Mouse (Mus musculus) hindbrain, embryonic 12.5 days (tissue): ENCODE data around the gene Tns3. TPM values are rescaled to one million over a fixed set of nuclear protein-coding genes. Genes with fewer than 3 reads are reported as not detected.

Experiments
- ATAC-seq: fragments of 200-750 bp; cut with Nextera tagmentation; 2 replicates; pipeline ENCODE4 v1.8.0; 2017; ENCODE audit warnings: moderate TSS enrichment; ENCODE audit not compliant: low FRiP score
- H3K27ac ChIP-seq: fragments of 300-500 bp; sonication (generic); 2 replicates; pipeline ENCODE4 v1.5.1; 2016; ENCODE audit warnings: mild to moderate bottlenecking
- H3K27me3 ChIP-seq: fragments of 300-500 bp; sonication (generic); 2 replicates; pipeline ENCODE4 v1.6.1; 2016; ENCODE audit warnings: mild to moderate bottlenecking
- H3K36me3 ChIP-seq: fragments of 300-500 bp; sonication (generic); 2 replicates; pipeline ENCODE4 v1.6.1; 2016; ENCODE audit warnings: mild to moderate bottlenecking
- H3K4me1 ChIP-seq: fragments of 300-500 bp; sonication (generic); 2 replicates; pipeline ENCODE4 v1.6.1; 2016
- H3K4me2 ChIP-seq: fragments of 300-500 bp; sonication (generic); replicated peaks from 2 replicates; pipeline ENCODE4 v1.6.1; 2016; ENCODE audit warnings: mild to moderate bottlenecking
- H3K4me3 ChIP-seq: fragments of 300-500 bp; sonication (generic); 2 replicates; pipeline ENCODE4 v1.5.1; 2016; ENCODE audit warnings: mild to moderate bottlenecking
- H3K9ac ChIP-seq: fragments of 300-500 bp; sonication (generic); 2 replicates; pipeline ENCODE4 v1.6.1; 2016; ENCODE audit warnings: mild to moderate bottlenecking, moderate library complexity
- H3K9me3 ChIP-seq: fragments of 300-500 bp; sonication (generic); replicated peaks from 2 replicates; pipeline ENCODE4 v1.6.1; 2016; ENCODE audit warnings: mild to moderate bottlenecking
- WGBS: fragments of 180-500 bp; shearing (Covaris S2); methylation state at CpG from one replicate; pipeline ENCODE4 v1.1.7; 2016; 5-methylcytosine and 5-hydroxymethylcytosine counted together
- polyA plus RNA-seq: library from polyadenylated mRNA; unstranded; fragments of >200 nt; fragmentation: Nextera tagmentation; extraction: Ambion mirVana; gene quantifications from 2 replicates; pipeline ENCODE4 v1.2.1, GENCODE M21; 2016

The Tns3 gene
- polyA plus RNA-seq, 1 experiment from 2014 or later = 15.9 TPM

- no peak overlapping the region for H3K9ac ChIP-seq
- H3K4me2 ChIP-seq = no peak overlapping the region
- no peak overlapping the region for H3K4me3 ChIP-seq
- no peaks in the 10 kb centered on the region for H3K9me3 ChIP-seq
- no peak overlapping the region for H3K27ac ChIP-seq
- no peak for ATAC-seq
- H3K36me3 ChIP-seq = no peaks in the 10 kb centered on the region
- 90% methylated on average over 5 of the region's 5 CpGs for WGBS
- no peaks in the 10 kb centered on the region for H3K27me3 ChIP-seq
- peaks cover 3% of the 10 kb centered on the region; the same call in 1 of the 2 replicates for H3K4me1 ChIP-seq
Measured at GRCm38 (mm10) chr11:8579789-8580188, 84.5 kb downstream of the Tns3 start.

DNA sequence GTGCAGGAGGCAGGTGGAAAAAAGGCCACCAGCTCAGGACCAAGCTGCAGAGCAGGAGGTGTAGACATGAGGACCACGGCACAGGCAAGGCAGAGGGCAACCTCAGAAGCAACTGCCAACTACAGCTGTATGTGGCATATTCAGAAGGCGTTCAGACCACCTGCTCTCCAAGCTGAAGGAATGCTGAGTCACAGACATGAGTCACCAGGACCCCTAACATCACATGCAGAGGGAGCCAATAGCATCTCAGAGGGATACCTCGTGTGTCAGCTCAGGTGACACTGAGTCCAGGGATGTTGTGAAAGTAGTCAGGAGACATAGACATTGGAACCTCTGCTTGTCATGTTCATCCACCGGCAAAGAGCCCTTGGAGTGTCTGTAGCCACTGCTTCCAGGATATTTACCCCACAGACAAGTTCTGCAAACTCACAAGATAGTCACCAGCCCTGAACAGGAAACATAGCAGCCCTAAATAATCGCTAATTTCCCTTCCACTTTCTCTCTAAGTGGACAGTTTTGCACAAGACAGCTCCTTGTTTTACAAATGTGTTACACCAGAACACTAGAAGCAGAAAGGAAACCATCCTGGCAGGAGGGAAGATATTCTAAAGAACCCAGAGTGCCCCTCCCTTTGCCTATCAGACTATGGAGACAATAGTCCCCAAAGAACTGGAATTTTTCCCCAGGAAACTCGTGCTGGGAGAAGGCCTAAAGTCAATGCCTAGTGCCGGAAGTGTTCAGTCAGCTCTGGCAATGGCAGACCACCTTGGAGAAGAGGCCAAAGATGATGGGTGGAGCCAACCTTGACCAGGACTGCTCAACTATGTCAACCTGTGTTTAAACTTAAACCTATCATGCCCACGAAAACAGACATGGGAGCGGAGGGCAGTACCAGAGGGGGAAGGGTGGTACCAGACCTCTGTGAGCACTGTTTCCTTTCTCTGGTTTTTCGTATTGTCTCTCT is 88.8 kb downstream of the Tns3 start:
- Histone ChIP-seq H3K9me3 (no peaks in the 10 kb centered on the region), H3K4me1 (no peaks in the 10 kb centered on the region), H3K9ac (no peak overlapping the region), H3K4me2 (no peak overlapping the region), H3K27me3 (no peaks in the 10 kb centered on the region), H3K36me3 (no peaks in the 10 kb centered on the region), H3K27ac (no peak overlapping the region), H3K4me3 (no peak overlapping the region)
- WGBS = 74% methylated on average over 10 of the region's 10 CpGs
- 0 out of 2 replicates have a peak, but pooled peaks have one; percentile 16 for ATAC-seq

GRCm38 (mm10) chr11:8574562-8574961 is 89.8 kb downstream of the Tns3 start:
- Histone ChIP-seq H3K36me3 (no peaks in the 10 kb centered on the region), H3K4me1 (peaks cover 5% of the 10 kb centered on the region), H3K4me2 (no peak overlapping the region), H3K9me3 (no peaks in the 10 kb centered on the region), H3K27me3 (no peaks in the 10 kb centered on the region), H3K27ac (no peak overlapping the region), H3K9ac (no peak overlapping the region), H3K4me3 (no peak overlapping the region)
- WGBS = 82% methylated on average over 6 of the region's 6 CpGs
- ATAC-seq = no peak

GRCm38 (mm10) chr11:8572762-8573161 is 91.6 kb downstream of the Tns3 start:
- Histone ChIP-seq H3K4me2 (no peak overlapping the region), H3K27me3 (no peaks in the 10 kb centered on the region), H3K4me1 (peaks cover 13% of the 10 kb centered on the region), H3K36me3 (no peaks in the 10 kb centered on the region), H3K9me3 (no peaks in the 10 kb centered on the region), H3K9ac (no peak overlapping the region), H3K4me3 (no peak overlapping the region), H3K27ac (no peak overlapping the region)
- 89% methylated on average over 7 of the region's 7 CpGs for WGBS
- ATAC-seq = no peak

GRCm38 (mm10) chr11:8569232-8570028 is 94.9 kb downstream of the Tns3 start:
- H3K4me3 ChIP-seq = no peak overlapping the region
- H3K36me3 ChIP-seq = no peaks in the 10 kb centered on the region
- H3K27ac ChIP-seq = no peak overlapping the region
- no peaks in the 10 kb centered on the region for H3K27me3 ChIP-seq
- no peak overlapping the region; the same call in 1 of the 2 replicates for H3K4me2 ChIP-seq
- no peaks in the 10 kb centered on the region for H3K9me3 ChIP-seq
- H3K4me1 ChIP-seq = peaks cover 13% of the 10 kb centered on the region
- ATAC-seq = peak; percentile 20; the same call in 1 of the 2 replicates
- no peak overlapping the region for H3K9ac ChIP-seq
- WGBS = 10% methylated on average over 7 of the region's 7 CpGs

DNA sequence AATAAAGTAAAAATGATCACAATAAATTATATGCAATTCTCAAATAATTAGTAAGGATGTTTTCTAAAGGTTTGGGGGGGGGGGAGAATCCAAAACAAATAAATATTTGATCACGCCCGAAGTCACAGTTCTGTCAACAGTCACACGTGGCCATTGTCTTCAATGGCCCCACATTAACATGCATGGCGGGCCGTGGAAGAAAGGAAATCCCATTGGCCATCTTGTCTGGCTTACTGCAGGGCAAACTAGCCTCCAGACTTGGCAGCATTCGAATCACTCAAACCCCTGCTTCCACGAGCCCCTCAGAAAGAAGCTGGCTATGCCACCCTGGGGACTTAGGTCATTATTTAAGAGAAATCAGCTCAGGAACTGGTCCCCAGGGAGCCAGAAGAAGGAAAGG is 95.5 kb downstream of the Tns3 start:
- Histone ChIP-seq H3K27ac (no peak overlapping the region), H3K9ac (no peak overlapping the region), H3K9me3 (no peaks in the 10 kb centered on the region), H3K36me3 (no peaks in the 10 kb centered on the region), H3K4me1 (peaks cover 13% of the 10 kb centered on the region), H3K4me3 (no peak overlapping the region), H3K4me2 (no peak overlapping the region; the same call in 1 of the 2 replicates), H3K27me3 (no peaks in the 10 kb centered on the region)
- 32% methylated on average over 7 of the region's 7 CpGs for WGBS
- no peak for ATAC-seq

DNA sequence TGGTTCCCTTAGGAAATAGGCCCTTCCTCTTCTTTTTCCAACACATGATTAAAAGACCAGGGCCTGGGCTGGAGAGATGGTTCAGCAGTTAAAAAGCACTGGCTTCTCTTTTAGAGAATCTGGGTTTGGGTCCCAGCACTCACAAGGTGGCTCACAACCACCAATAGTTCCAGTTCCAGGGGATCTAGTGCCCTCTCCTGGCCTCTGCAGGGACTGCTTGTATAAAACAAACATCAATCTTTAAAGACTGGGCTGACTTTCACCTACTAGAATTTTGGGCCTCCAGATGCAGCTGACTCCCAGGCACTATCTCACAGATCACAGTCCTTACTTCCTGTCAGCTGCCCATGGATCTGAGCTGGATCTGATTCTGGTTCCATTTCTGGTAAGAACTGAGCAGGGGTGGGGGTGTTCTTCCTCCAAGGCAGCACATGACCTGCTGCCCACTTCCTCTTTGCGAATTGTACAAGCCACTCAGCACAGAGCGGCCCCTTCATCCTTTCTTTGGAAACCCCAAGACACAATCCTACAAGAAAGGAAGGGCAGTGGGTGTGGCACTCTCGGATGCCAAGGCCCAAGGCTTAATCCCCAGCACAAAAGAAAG is 98.0 kb downstream of the Tns3 start:
- Histone ChIP-seq H3K4me1 (peaks cover 13% of the 10 kb centered on the region), H3K9me3 (no peaks in the 10 kb centered on the region), H3K4me2 (no peak overlapping the region), H3K4me3 (no peak overlapping the region), H3K27ac (no peak overlapping the region), H3K36me3 (no peaks in the 10 kb centered on the region), H3K9ac (no peak overlapping the region), H3K27me3 (no peaks in the 10 kb centered on the region)
- 80% methylated on average over 3 of the region's 3 CpGs for WGBS
- no peak for ATAC-seq

GRCm38 (mm10) chr11:8558761-8559282 is 105.5 kb downstream of the Tns3 start:
- H3K27ac ChIP-seq = no peak overlapping the region
- 91% methylated on average over 12 of the region's 12 CpGs for WGBS
- no peaks in the 10 kb centered on the region for H3K36me3 ChIP-seq
- H3K9ac ChIP-seq = no peak overlapping the region
- no peaks in the 10 kb centered on the region for H3K9me3 ChIP-seq
- no peaks in the 10 kb centered on the region for H3K27me3 ChIP-seq
- H3K4me3 ChIP-seq = no peak overlapping the region
- peaks cover 8% of the 10 kb centered on the region for H3K4me1 ChIP-seq
- ATAC-seq = no peak
- no peak overlapping the region for H3K4me2 ChIP-seq

DNA sequence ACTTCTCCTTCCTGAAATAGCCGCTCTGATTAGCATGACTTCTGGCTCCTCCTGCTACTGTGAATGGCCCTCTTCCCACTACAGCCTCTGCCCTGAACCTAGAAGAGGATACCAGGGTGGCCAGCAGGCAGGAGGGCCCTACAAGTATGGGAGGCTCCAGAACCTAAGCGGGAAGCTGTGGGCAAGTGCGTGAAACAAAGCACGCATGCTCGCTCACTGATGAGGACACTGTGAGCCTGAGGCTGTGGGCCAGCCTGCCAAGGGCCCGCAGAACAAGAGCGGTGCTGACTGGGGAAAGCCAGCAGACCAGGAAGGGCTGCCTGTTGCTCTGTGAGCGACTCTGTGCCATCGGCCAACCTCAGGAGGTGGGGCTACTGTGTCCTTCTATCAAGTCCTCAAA is 106.1 kb downstream of the Tns3 start:
- Histone ChIP-seq H3K9me3 (no peaks in the 10 kb centered on the region), H3K4me3 (no peak overlapping the region), H3K27me3 (no peaks in the 10 kb centered on the region), H3K36me3 (no peaks in the 10 kb centered on the region), H3K4me2 (no peak overlapping the region), H3K9ac (no peak overlapping the region), H3K4me1 (peaks cover 9% of the 10 kb centered on the region), H3K27ac (no peak overlapping the region)
- ATAC-seq = no peak
- WGBS = 81% methylated on average over 9 of the region's 9 CpGs

- peak; percentile 61 for ATAC-seq
- Histone ChIP-seq H3K9me3 (no peaks in the 10 kb centered on the region), H3K4me3 (no peak overlapping the region), H3K27me3 (no peaks in the 10 kb centered on the region), H3K9ac (peak overlapping the region; percentile 9; the same call in 1 of the 2 replicates), H3K4me1 (peaks cover 10% of the 10 kb centered on the region), H3K27ac (no peak overlapping the region), H3K4me2 (no peak overlapping the region), H3K36me3 (no peaks in the 10 kb centered on the region)
- 26% methylated on average over 9 of the region's 9 CpGs for WGBS
Measured at GRCm38 (mm10) chr11:8557006-8557405, 107.3 kb downstream of the Tns3 start.

DNA sequence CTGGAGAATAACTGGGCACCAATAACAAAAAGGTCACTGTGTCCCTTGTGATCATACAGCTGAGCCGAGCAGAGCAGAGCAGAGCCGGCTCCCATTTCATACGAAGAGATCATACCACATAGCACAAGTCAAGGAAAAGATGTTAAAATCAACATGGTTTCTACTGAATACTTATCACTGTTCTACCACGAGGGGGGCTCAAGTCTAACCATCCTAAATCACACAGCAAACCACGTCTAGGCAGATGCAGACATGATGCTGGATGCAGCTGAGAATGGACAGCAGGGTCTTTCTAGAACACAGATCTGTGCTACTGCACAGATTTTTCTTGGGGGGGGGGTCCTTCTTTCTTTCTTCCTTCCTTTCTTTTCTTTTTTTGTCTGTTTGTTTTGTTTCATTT is 112.6 kb downstream of the Tns3 start:
- H3K27ac ChIP-seq = no peak overlapping the region
- H3K36me3 ChIP-seq = no peaks in the 10 kb centered on the region; the same call in 1 of the 2 replicates
- ATAC-seq = no peak
- no peak overlapping the region for H3K4me3 ChIP-seq
- WGBS = 90% methylated on average over 5 of the region's 5 CpGs
- no peaks in the 10 kb centered on the region for H3K27me3 ChIP-seq
- peaks cover 4% of the 10 kb centered on the region for H3K4me1 ChIP-seq
- no peaks in the 10 kb centered on the region for H3K9me3 ChIP-seq
- no peak overlapping the region for H3K4me2 ChIP-seq
- H3K9ac ChIP-seq = no peak overlapping the region

GRCm38 (mm10) chr11:8547661-8548060 is 116.7 kb downstream of the Tns3 start:
- no peak for ATAC-seq
- Histone ChIP-seq H3K27me3 (0 out of 2 replicates have a peak, but pooled peaks cover 2% of the 10 kb centered on the region), H3K9me3 (no peaks in the 10 kb centered on the region), H3K36me3 (no peaks in the 10 kb centered on the region; the same call in 1 of the 2 replicates), H3K4me1 (peaks cover 4% of the 10 kb centered on the region; the same call in 1 of the 2 replicates), H3K4me2 (no peak overlapping the region), H3K9ac (no peak overlapping the region), H3K4me3 (no peak overlapping the region), H3K27ac (no peak overlapping the region)
- 75% methylated on average over 5 of the region's 5 CpGs for WGBS
